In genomic region chr13:63234520-63234919, GRCm38 (mm10) we compare ENCODE assay signal across 8 mouse cellular contexts.
A peak's percentile ranks its signal among the peaks of the same experiment; 100 is the strongest.
DNase-seq lines count a peak whose midpoint lies in the region; ATAC-seq and TF ChIP-seq lines count a peak whose summit lies in the region.
"Not testable (repeated sequence)": the region's sequence is repeated elsewhere in the genome, so short reads cannot be mapped to it uniquely, and the experiment has no call there.

No protein-coding gene starts in this region.

- not testable (repeated sequence) for H3K9me3 ChIP-seq in E14TG2a.4 (ENCODE audit: low read length); ES-E14 (ENCODE audit: control insufficient read depth, insufficient read depth, low read depth, low read length); heart, postnatal 0 days (replicated peaks; ENCODE audit: control insufficient read depth, low read length); lung, embryonic 14.5 days (ENCODE audit: low read depth, low read length); stomach, postnatal 0 days (ENCODE audit: control insufficient read depth, low read length)

- intact Hi-C loops in left cerebral cortex, adult 2 months (cut with DNase I), result not testable (repeated sequence)

- not testable (repeated sequence) for H3K4me3 ChIP-seq in E14TG2a.4 (replicated peaks; ENCODE audit: low read length); ES-E14 (ENCODE audit: insufficient read depth in 1 of 2, low read depth in 1 of 2, low read length in 2 of 2, poor library complexity in 1 of 2, severe bottlenecking in 1 of 2); heart, postnatal 0 days (ENCODE audit: low read depth, low read length); kidney, adult 2 months (ENCODE audit: insufficient read depth, low read depth, low read length); left cerebral cortex, adult 2 months; lung, embryonic 14.5 days (ENCODE audit: low read depth, low read length); stomach, postnatal 0 days (ENCODE audit: low read depth, low read length)

- not testable (repeated sequence) for H3K27me3 ChIP-seq in E14TG2a.4 (ENCODE audit: insufficient read depth, low read length); heart, postnatal 0 days (ENCODE audit: control insufficient read depth, insufficient read depth, low read length); kidney, adult 2 months (replicated peaks; ENCODE audit: control insufficient read depth, insufficient read depth, low read length); lung, embryonic 14.5 days (ENCODE audit: insufficient read depth, low read length); stomach, postnatal 0 days (ENCODE audit: control insufficient read depth, insufficient read depth, low read length)

- not testable (repeated sequence) for H3K4me1 ChIP-seq in E14TG2a.4 (replicated peaks; ENCODE audit: low read depth, low read length); ES-E14 (ENCODE audit: control insufficient read depth in 2 of 2, insufficient read depth in 2 of 2, low read length in 2 of 2, poor library complexity in 1 of 2); stomach, postnatal 0 days (replicated peaks; ENCODE audit: control insufficient read depth, insufficient read depth)
- H3K4me1 ChIP-seq in heart, postnatal 0 days (ENCODE audit: control insufficient read depth, insufficient read depth), result peaks cover 18% of the 10 kb centered on the region
- peaks cover 33% of the 10 kb centered on the region for H3K4me1 ChIP-seq in kidney, adult 2 months (ENCODE audit: control insufficient read depth, insufficient read depth, low read length)
- H3K4me1 ChIP-seq in lung, embryonic 14.5 days (ENCODE audit: insufficient read depth), result peaks cover 24% of the 10 kb centered on the region

- not testable (repeated sequence) for H3K36me3 ChIP-seq in E14TG2a.4 (ENCODE audit: insufficient read depth, low read length); ES-E14 (ENCODE audit: control insufficient read depth, insufficient read depth, low read length, poor library complexity, severe bottlenecking); heart, postnatal 0 days (replicated peaks; ENCODE audit: control insufficient read depth, insufficient read depth, low read length); kidney, adult 2 months (ENCODE audit: control insufficient read depth, insufficient read depth, low read length); lung, embryonic 14.5 days (ENCODE audit: insufficient read depth); stomach, postnatal 0 days (ENCODE audit: control insufficient read depth, insufficient read depth, low read length)

- not testable (repeated sequence) for H3K9ac ChIP-seq in ES-E14 (ENCODE audit: insufficient read depth, low read depth, low read length, poor library complexity, severe bottlenecking); heart, postnatal 0 days (replicated peaks; ENCODE audit: low read depth, low read length); lung, embryonic 14.5 days; stomach, postnatal 0 days (ENCODE audit: low read length)

- ATAC-seq in heart, postnatal 0 days (ENCODE audit: insufficient read depth, low read depth); lung, embryonic 14.5 days (ENCODE audit: insufficient read depth); stomach, postnatal 0 days (ENCODE audit: low FRiP score, low TSS enrichment): not testable (repeated sequence)

- TF ChIP-seq CTCF in E14TG2a.4 (conservative IDR thresholded peaks at IDR 0.05; ENCODE audit: low read length), result peak; percentile 32
- 0 out of 2 replicates have a peak, but pooled peaks have one; percentile 25 for TF ChIP-seq CTCF in heart, postnatal 0 days (IDR thresholded peaks at IDR 0.05; ENCODE audit: low read depth)
- 0 out of 2 replicates have a peak, but pooled peaks have one; percentile 24 for TF ChIP-seq CTCF in kidney, adult 2 months (conservative IDR thresholded peaks at IDR 0.05; ENCODE audit: insufficient read depth, insufficient read length, low read depth, low read length)
- peak; percentile 7 for TF ChIP-seq CTCF in left cerebral cortex, adult 2 months (IDR thresholded peaks at IDR 0.05)
- TF ChIP-seq CTCF in lung, embryonic 14.5 days (IDR thresholded peaks at IDR 0.05; ENCODE audit: low read depth), result peak; percentile 25; the same call in 1 of the 2 replicates
- peak; percentile 55 for TF ChIP-seq CTCF in stomach, postnatal 0 days (IDR thresholded peaks at IDR 0.05; ENCODE audit: low read depth)

- not testable (repeated sequence) for DNase-seq in ES-E14 (ENCODE audit: low read depth, low spot score); heart, postnatal 0 days (ENCODE audit: low spot score); kidney, adult 2 months; left cerebral cortex, adult 2 months (ENCODE audit: extremely low spot score in 1 of 2, low spot score in 2 of 2); lung, embryonic 14.5 days; stomach, postnatal 0 days (ENCODE audit: low spot score)
- DNase-seq in ZHBTc4 (ENCODE audit: low read depth, low spot score), result peak; percentile 19

- not testable (repeated sequence) for H3K4me2 ChIP-seq in heart, postnatal 0 days (ENCODE audit: low read depth, low read length); lung, embryonic 14.5 days; stomach, postnatal 0 days (replicated peaks; ENCODE audit: low read depth)

- not testable (repeated sequence) for TF ChIP-seq EP300 in heart, postnatal 0 days (IDR thresholded peaks at IDR 0.05; ENCODE audit: low read depth); stomach, postnatal 0 days (optimal IDR thresholded peaks at IDR 0.05)

- not testable (repeated sequence) for H3K27ac ChIP-seq in ES-E14 (ENCODE audit: insufficient read depth, low read depth, low read length, poor library complexity, severe bottlenecking); heart, postnatal 0 days (ENCODE audit: low read depth); kidney, adult 2 months (ENCODE audit: insufficient read depth, low read depth, low read length); left cerebral cortex, adult 2 months; lung, embryonic 14.5 days (ENCODE audit: low read depth); stomach, postnatal 0 days (replicated peaks)

- in situ Hi-C loops in ES-E14 (cut with MboI; ENCODE audit: low sequenced_read_pairs in 2 of 2, unreplicated experiment in 2 of 2), result not testable (repeated sequence)

- not testable (repeated sequence) for TF ChIP-seq POLR2A in kidney, adult 2 months (IDR thresholded peaks at IDR 0.05; ENCODE audit: low read depth, low read length)

TF ChIP-seq in ES-E14, 5 proteins besides CTCF, POLR2A, EP300 and RAD21:
- 0 out of 2 replicates have a peak, but pooled peaks have one; percentile 33 for TF ChIP-seq ZC3H11A (IDR thresholded peaks at IDR 0.05; ENCODE audit: borderline replicate concordance, low read depth, low read length)
TF ChIP-seq in ES-E14: peak in this region for 1; not testable (repeated sequence) for 4.
